Mouse (Mus musculus) layer of hippocampus, postnatal 36 days (tissue): ENCODE measurements at regions not wholly inside any gene's neighbourhood (a gene's known extent, or its start where the extent isn't known, plus 50 kb on each side); places are given as distances from the start of the nearest gene placed in this dataset.

Experiments used
- DNase-seq, 2 experiments: peaks; one replicate each; pipeline ENCODE4 v3.0.0; 2022

GRCm38 (mm10) chr8:116215909-116216308 lies 288.9 kb upstream of the Dynlrb2 start:
- DNase-seq: no peak

GRCm38 (mm10) chr8:116215286-116215860 lies 289.4 kb upstream of the Dynlrb2 start:
- no peak for DNase-seq

- no peak for DNase-seq
Observed at GRCm38 (mm10) chr8:116203631-116204030, 301.1 kb upstream of the Dynlrb2 start.

GRCm38 (mm10) chr8:116200459-116200999 lies 304.2 kb upstream of the Dynlrb2 start:
- DNase-seq: no peak

- DNase-seq: no peak
Observed at GRCm38 (mm10) chr8:116196623-116197184, 308.1 kb upstream of the Dynlrb2 start.

GRCm38 (mm10) chr8:116192096-116192495 lies 312.7 kb upstream of the Dynlrb2 start:
- no peak for DNase-seq

GRCm38 (mm10) chr8:116185206-116185605 lies 319.6 kb upstream of the Dynlrb2 start:
- no peak for DNase-seq

- DNase-seq: no peak
Observed at GRCm38 (mm10) chr8:116184241-116184640, 320.5 kb upstream of the Dynlrb2 start.

- DNase-seq: no peak
Observed at GRCm38 (mm10) chr8:116177946-116178345, 326.8 kb upstream of the Dynlrb2 start.

GRCm38 (mm10) chr8:116174891-116175290 lies 329.9 kb upstream of the Dynlrb2 start:
- DNase-seq: no peak

GRCm38 (mm10) chr8:116173961-116174360 lies 330.8 kb upstream of the Dynlrb2 start:
- no peak for DNase-seq

- no peak for DNase-seq
Observed at GRCm38 (mm10) chr8:116167874-116168273, 336.9 kb upstream of the Dynlrb2 start.

GRCm38 (mm10) chr8:116164989-116165299 lies 339.8 kb upstream of the Dynlrb2 start:
- DNase-seq: no peak

GRCm38 (mm10) chr8:116164190-116164988 lies 340.4 kb upstream of the Dynlrb2 start:
- DNase-seq: no peak

- no peak for DNase-seq
Observed at GRCm38 (mm10) chr8:116160932-116161331, 343.8 kb upstream of the Dynlrb2 start.

- DNase-seq: peak; percentile 44 to 52
Observed at GRCm38 (mm10) chr8:116143687-116144573, 360.8 kb upstream of the Dynlrb2 start.

- no peak for DNase-seq
Observed at GRCm38 (mm10) chr8:116141363-116141762, 363.4 kb upstream of the Dynlrb2 start.

GRCm38 (mm10) chr8:116139934-116140333 lies 364.8 kb upstream of the Dynlrb2 start:
- DNase-seq: no peak

- DNase-seq: no peak
Observed at GRCm38 (mm10) chr8:116137765-116138164, 367.0 kb upstream of the Dynlrb2 start.

GRCm38 (mm10) chr8:116133503-116133902 lies 371.3 kb upstream of the Dynlrb2 start:
- DNase-seq: no peak

GRCm38 (mm10) chr8:116133084-116133483 lies 371.7 kb upstream of the Dynlrb2 start:
- no peak for DNase-seq

- DNase-seq: no peak
Observed at GRCm38 (mm10) chr8:116120067-116120466, 384.7 kb upstream of the Dynlrb2 start.

GRCm38 (mm10) chr8:116117919-116118318 lies 386.9 kb upstream of the Dynlrb2 start:
- DNase-seq: no peak
